Mouse (Mus musculus): ENCODE results near the gene Chst13.

Chst13 gene

GRCm38 (mm10) chr6:90324463-90324862, 522 bp downstream of the Chst13 start:
- in situ Hi-C loops (cut with MboI; ENCODE audit: low pct_unique_long_range_greater_than_20kb in 1 of 2, low sequenced_read_pairs in 2 of 2, unreplicated experiment in 1 of 2) = loop anchor here (10.0 to 25.0 kb wide), 2 partner anchors 637 to 650 kb away; no protein-coding TSS in a partner anchor

- in situ Hi-C loops (cut with MboI; ENCODE audit: low pct_unique_long_range_greater_than_20kb in 1 of 2, low sequenced_read_pairs in 2 of 2, unreplicated experiment in 1 of 2) = loop anchor here (10.0 to 25.0 kb wide), 2 partner anchors 637 to 649 kb away; no protein-coding TSS in a partner anchor
These were observed 959 bp downstream of the Chst13 start for GRCm38 (mm10) chr6:90324026-90324425.

- in situ Hi-C loops (cut with MboI; ENCODE audit: low pct_unique_long_range_greater_than_20kb in 1 of 2, low sequenced_read_pairs in 2 of 2, unreplicated experiment in 1 of 2) = loop anchor here (10.0 to 25.0 kb wide), 2 partner anchors 635 to 647 kb away; no protein-coding TSS in a partner anchor
These were observed 3.2 kb downstream of the Chst13 start for GRCm38 (mm10) chr6:90321811-90322210.

- in situ Hi-C loops (cut with MboI; ENCODE audit: low pct_unique_long_range_greater_than_20kb in 1 of 2, low sequenced_read_pairs in 2 of 2, unreplicated experiment in 1 of 2) = loop anchor here (10.0 to 25.0 kb wide), 2 partner anchors 633 to 646 kb away; no protein-coding TSS in a partner anchor
These were observed 4.6 kb downstream of the Chst13 start for GRCm38 (mm10) chr6:90320429-90320828.

DNA sequence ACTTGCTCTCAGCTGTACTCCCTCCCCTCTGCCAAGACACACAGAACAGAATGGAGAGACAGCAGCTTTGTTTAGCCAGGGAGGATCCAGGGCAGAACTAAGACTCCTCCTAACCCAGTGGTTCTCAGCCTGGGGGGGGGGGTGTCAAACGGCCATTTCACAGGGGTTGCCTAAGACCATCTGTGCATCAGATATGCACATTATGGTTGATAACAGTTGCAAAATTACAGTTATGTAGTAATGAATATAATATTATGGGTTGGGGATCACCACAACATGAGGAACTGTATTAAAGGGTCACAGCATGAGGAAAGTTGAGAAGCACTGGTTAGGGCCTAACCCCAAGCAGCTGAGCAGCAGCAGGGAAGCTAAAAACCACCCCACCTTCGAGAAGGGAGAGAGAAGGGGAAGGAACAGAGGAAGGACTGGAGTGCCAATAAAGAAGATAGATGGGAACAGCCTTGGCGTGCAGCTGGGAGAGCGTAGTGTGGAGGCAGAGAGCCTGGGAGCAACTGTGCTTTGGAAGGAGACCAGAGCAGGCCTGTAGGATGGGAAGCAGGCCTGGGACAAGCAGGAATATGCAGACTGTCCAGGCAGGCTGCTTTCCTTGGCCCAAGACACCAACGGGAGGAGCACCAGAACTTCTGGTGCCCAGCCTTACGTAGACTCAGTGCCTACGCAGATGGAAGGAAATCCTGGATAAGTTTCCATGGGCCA, 5.4 kb downstream of the Chst13 start:
- in situ Hi-C loops (cut with MboI; ENCODE audit: low pct_unique_long_range_greater_than_20kb in 1 of 2, low sequenced_read_pairs in 2 of 2, unreplicated experiment in 1 of 2) = loop anchor here (10.0 to 25.0 kb wide), 2 partner anchors 632 to 645 kb away; no protein-coding TSS in a partner anchor

DNA sequence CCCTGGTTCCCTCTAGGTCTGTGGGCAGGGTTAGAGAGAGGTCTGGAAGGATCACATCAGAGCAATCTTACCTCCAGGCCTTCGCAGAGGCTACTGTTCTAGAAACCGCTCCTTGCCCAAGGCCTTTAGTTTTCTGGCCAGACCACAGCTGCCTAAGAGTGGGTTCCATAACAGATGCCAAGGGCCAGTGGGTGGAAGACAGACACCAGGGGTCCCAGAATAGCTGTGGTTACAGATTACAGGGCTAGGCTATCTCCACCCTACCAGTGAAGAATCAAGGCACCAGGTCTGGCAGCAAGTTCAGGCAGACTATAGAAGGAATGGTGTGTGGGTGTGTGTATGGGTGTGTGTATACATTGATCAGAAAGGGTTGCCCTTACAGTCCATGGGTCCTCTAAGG, 6.0 kb downstream of the Chst13 start:
- in situ Hi-C loops (cut with MboI; ENCODE audit: low pct_unique_long_range_greater_than_20kb in 1 of 2, low sequenced_read_pairs in 2 of 2, unreplicated experiment in 1 of 2) = loop anchor here in 1 of 2 experiments (25.0 kb wide), 1 partner anchor 632 kb away; no protein-coding TSS in a partner anchor

DNA sequence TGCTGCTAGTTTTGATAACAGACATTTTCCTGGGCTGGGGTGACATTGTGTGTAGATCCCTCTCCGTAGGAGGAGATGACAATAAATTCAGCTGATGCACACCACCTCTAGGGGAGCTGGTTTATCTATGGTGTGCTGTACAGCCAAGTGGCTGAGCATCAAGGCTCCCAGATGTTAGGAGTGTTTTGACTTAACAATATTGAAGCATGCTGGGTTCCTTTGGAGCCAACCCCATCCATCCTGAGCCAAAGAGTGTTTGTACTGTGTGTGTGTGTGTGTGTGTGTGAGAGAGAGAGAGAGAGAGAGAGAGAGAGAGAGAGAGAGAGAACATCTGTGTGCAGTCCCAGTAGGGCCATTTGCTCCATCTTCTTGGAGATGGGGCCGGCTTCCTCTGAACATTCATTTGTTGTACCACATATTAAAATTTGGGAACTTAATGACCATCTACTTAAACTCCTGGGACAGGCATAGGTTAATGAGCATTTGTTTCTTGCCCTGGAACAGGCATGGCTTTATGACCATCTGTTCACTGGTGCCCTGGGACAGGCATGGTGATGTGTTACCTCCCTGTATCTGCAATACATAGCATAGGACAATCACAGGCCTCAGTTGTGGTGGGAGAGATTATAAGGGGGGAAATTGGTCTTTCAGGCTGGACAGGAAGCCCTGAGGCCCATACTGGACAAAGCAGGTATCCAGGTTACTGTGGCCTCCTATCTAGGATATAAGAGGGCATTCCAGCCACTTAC, 7.3 kb downstream of the Chst13 start:
- in situ Hi-C loops (cut with MboI; ENCODE audit: low pct_unique_long_range_greater_than_20kb in 1 of 2, low sequenced_read_pairs in 2 of 2, unreplicated experiment in 1 of 2) = loop anchor here in 1 of 2 experiments (25.0 kb wide), 1 partner anchor 630 kb away; no protein-coding TSS in a partner anchor

DNA sequence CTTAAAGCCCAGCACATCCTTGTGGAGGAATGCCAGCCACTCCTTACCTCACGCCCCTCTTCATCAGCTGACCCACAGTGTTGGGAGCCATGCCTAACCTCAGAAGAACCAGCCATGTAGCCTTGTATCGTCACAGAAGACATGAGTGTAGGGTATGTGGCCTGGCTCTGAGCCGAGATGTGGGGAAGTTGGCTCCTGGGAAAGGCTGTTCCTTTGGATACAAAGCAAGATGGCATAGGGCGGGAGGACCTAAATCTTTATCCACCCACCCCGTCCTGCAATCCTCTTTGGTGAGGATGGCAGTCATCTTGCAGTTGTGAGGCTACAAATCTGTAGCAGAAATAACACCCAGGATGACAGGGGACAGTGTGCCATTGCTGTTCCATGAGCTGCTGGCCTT, 9.0 kb downstream of the Chst13 start:
- in situ Hi-C loops (cut with MboI; ENCODE audit: low pct_unique_long_range_greater_than_20kb in 1 of 2, low sequenced_read_pairs in 2 of 2, unreplicated experiment in 1 of 2) = loop anchor here in 1 of 2 experiments (25.0 kb wide), 1 partner anchor 629 kb away; no protein-coding TSS in a partner anchor

GRCm38 (mm10) chr6:90308839-90309778, 15.9 kb downstream of the Chst13 start:
- in situ Hi-C loops (cut with MboI; ENCODE audit: low pct_unique_long_range_greater_than_20kb in 1 of 2, low sequenced_read_pairs in 2 of 2, unreplicated experiment in 1 of 2) = loop anchor here in 1 of 2 experiments (25.0 kb wide), 1 partner anchor 622 kb away; no protein-coding TSS in a partner anchor

DNA sequence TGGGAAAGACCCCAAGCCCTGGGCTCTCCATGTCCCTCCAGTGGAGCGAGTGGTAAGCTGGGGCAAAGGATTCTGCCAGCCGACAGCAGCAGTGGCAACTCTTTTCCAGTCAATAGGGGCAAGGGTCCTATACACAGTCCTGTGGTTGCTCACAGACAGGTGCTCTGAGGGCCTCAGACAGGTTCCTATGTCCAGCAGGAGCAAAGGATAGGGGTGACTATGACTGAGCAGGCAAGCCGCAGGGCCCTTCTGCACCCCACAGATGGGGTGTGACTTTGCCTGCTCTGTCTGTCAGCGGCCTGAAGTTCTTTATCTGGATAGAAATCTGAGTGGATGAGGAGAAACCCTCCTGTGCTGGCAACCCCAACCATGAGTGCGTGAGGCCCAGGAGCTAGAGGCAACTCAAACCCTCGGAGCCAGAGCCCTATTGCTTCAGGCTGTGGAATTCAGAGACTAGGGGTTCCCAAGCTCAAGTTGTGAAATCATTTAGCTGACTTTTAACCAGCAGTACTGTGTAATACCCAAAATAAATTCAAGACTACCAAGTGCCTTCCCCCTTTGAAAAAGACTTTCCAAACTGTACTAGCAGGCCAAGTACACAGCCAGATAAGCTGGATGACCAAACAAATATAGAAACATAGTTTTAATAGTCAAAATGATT, 18.5 kb downstream of the Chst13 start:
- in situ Hi-C loops (cut with MboI; ENCODE audit: low pct_unique_long_range_greater_than_20kb in 1 of 2, low sequenced_read_pairs in 2 of 2, unreplicated experiment in 1 of 2) = loop anchor here in 1 of 2 experiments (25.0 kb wide), 1 partner anchor 619 kb away; no protein-coding TSS in a partner anchor

DNA sequence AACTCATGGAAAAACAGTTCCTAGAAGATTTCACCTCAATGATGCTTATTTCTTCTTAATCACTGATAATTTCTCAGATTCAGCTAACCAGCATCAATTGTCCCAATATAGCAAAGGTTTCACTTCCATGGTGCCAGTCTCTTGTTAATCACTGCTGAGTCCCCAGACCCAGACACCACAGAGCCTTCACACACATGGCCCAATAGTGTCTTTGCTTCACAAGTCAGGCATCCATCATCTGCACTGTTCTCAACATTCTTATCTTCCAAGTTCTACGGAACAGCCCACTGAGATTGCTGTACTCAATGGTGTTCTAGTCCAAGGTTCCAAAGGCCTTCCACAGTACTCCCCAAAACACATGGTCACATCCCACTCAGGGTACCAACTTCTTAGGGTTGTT, 24.1 kb downstream of the Chst13 start, which contains the start of gene BC048671:
Gene BC048671, plus strand, starts transcription at position 301 of the 400 bp plus-strand sequence.
- in situ Hi-C loops (cut with MboI; ENCODE audit: low pct_unique_long_range_greater_than_20kb in 1 of 2, low sequenced_read_pairs in 2 of 2, unreplicated experiment in 1 of 2) = loop anchor here in 1 of 2 experiments (25.0 kb wide), 1 partner anchor 614 kb away; no protein-coding TSS in a partner anchor

DNA sequence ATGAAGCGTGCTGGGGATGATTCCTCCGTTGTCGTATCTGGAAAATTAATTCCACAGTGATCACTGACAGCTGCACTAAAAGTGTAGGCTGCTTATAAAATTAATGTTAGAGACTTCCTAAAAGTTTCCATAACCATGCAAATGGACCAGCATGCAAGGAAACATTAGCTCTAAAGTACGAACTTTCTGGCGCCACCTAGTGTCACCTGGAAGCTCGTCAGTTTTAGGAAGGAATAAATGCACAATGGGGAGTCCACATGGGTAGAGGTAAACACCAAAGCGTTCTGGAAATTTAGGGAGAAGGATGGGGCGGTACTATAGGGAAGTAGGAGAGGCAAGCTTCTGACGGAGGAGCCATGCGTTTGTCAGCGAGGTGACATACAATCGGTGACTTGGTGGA, 36.7 kb downstream of the Chst13 start:
- in situ Hi-C loops (cut with MboI; ENCODE audit: low pct_unique_long_range_greater_than_20kb in 1 of 2, low sequenced_read_pairs in 2 of 2, unreplicated experiment in 1 of 2) = no loop called here

Measured in mouse embryonic stem cell (cell line).